Mouse (Mus musculus) spleen, postnatal 4 days (tissue): ENCODE data around the gene Arhgap23.

Experiments
- DNase-seq, 2 experiments: peaks; one replicate each; pipeline ENCODE4 v3.0.0; 2022; ENCODE audit warnings: low spot score in 2 of 2

Gene Arhgap23

GRCm38 (mm10) chr11:97547957-97548706 is 132.8 kb downstream of the Arhgap23 start:
- DNase-seq, result no peak

- DNase-seq, result no peak
These were observed 133.4 kb downstream of the Arhgap23 start for GRCm38 (mm10) chr11:97548757-97549156.
